Mouse (Mus musculus) kidney, postnatal 0 days (tissue): ENCODE data around the gene Cd96. TPM values are rescaled to one million over a fixed set of nuclear protein-coding genes. Genes with fewer than 3 reads are reported as not detected.

Experiments
- ATAC-seq: fragments of 200-750 bp; cut with Nextera tagmentation; replicated peaks from 2 replicates; pipeline ENCODE4 v1.8.0; 2017; ENCODE audit warnings: low read depth, moderate number of reproducible peaks, moderate TSS enrichment, moderate library complexity; ENCODE audit not compliant: low FRiP score
- DNase-seq: peaks from one replicate; pipeline ENCODE4 v3.0.0-alpha.2; 2016; ENCODE audit warnings: low spot score
- H3K27ac ChIP-seq: fragments of 300-500 bp; sonication (generic); 2 replicates; pipeline ENCODE4 v1.5.1; 2014; ENCODE audit warnings: mild to moderate bottlenecking
- H3K27me3 ChIP-seq: fragments of 300-500 bp; sonication (generic); 2 replicates; pipeline ENCODE4 v1.6.1; 2014; ENCODE audit warnings: low read length, mixed read lengths; ENCODE audit not compliant: insufficient read depth
- H3K36me3 ChIP-seq: fragments of 300-500 bp; sonication (generic); 2 replicates; pipeline ENCODE4 v1.6.1; 2014; ENCODE audit warnings: low read length, mixed read lengths; ENCODE audit not compliant: insufficient read depth
- H3K4me1 ChIP-seq: fragments of 300-500 bp; sonication (generic); replicated peaks from 2 replicates; pipeline ENCODE4 v1.6.1; 2014; ENCODE audit warnings: antibody characterized with exemption, low read length, mixed read lengths; ENCODE audit not compliant: insufficient read depth
- H3K4me2 ChIP-seq: fragments of 300-500 bp; sonication (generic); 2 replicates; pipeline ENCODE4 v1.6.1; 2014; ENCODE audit warnings: mild to moderate bottlenecking, low read length, moderate library complexity, mixed read lengths
- H3K4me3 ChIP-seq: fragments of 300-500 bp; sonication (generic); replicated peaks from 2 replicates; pipeline ENCODE4 v1.5.1; 2014; ENCODE audit warnings: low read depth, low read length
- H3K9ac ChIP-seq: fragments of 300-500 bp; sonication (generic); 2 replicates; pipeline ENCODE4 v1.6.1; 2014; ENCODE audit warnings: low read depth, low read length
- H3K9me3 ChIP-seq: fragments of 300-500 bp; sonication (generic); replicated peaks from 2 replicates; pipeline ENCODE4 v1.6.1; 2016; ENCODE audit warnings: low read length, inconsistent platforms, mixed read lengths
- CTCF ChIP-seq: IDR thresholded peaks from 2 replicates; pipeline ENCODE4 v1.5.1; 2016; ENCODE audit warnings: antibody characterized with exemption, low read depth, mild to moderate bottlenecking, moderate library complexity
- WGBS: fragments of 180-500 bp; shearing (Covaris S2); extraction: QIAGEN DNeasy Blood & Tissue Kit; methylation state at CpG from one replicate; pipeline ENCODE4 v1.1.7; 2014; 5-methylcytosine and 5-hydroxymethylcytosine counted together
- polyA plus RNA-seq: library from polyadenylated mRNA; unstranded; fragments of >200 nt; fragmentation: Nextera tagmentation; extraction: Ambion mirVana; gene quantifications from 2 replicates; pipeline ENCODE4 v1.2.1, GENCODE M21; 2015

The Cd96 gene
- polyA plus RNA-seq, 1 experiment from 2014 or later: not detected

- no peaks in the 10 kb centered on the region for H3K27me3 ChIP-seq
- peak within 1 kb of the TSS; percentile 56 for H3K9ac ChIP-seq
- H3K4me1 ChIP-seq: 0 out of 2 replicates have a peak, but pooled peaks cover 3% of the 10 kb centered on the region
- peak within 1 kb of the TSS; percentile 55 for H3K27ac ChIP-seq
- no peaks in the 10 kb centered on the region for H3K9me3 ChIP-seq
- WGBS: under 1% methylated on average over 38 of the region's 39 CpGs
- TF ChIP-seq CTCF: peak; percentile 38; the same call in 1 of the 2 replicates
- H3K4me2 ChIP-seq: peak within 1 kb of the TSS; percentile 80
- H3K4me3 ChIP-seq: peak within 1 kb of the TSS; percentile 43
- DNase-seq: peak; percentile 98
- peak; percentile 99 for ATAC-seq
- H3K36me3 ChIP-seq: no peaks in the 10 kb centered on the region
Measured at GRCm38 (mm10) chr16:46010153-46010905, 109.7 kb downstream of the Cd96 start, which contains the start of gene Plcxd2. TSS of gene Plcxd2 (minus strand) at chr16:46010218.

DNA sequence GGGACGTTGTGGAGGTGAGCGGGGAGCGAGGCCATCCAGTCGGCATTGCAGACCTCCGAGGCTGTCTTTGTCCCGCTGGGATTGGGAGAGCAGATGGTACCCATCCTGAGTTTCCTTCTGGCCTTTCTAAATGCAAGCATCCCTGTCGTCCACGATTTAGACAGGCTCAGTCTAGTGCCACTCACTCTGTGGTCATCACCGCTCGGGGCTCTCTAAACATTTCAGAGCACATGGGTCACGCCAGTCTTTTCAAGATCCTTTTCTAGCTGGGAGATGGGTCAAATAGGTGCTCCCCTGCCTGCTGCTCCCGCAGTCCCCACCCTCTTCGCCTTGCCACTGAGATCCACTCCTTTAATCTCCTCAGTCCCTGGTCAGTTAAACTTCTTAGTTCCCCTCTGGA is 110.3 kb downstream of the Cd96 start:
- no peaks in the 10 kb centered on the region for H3K36me3 ChIP-seq
- peak overlapping the region; percentile 80 for H3K4me2 ChIP-seq
- H3K9ac ChIP-seq: peak overlapping the region; percentile 53
- no peak overlapping the region for H3K27ac ChIP-seq
- no peaks in the 10 kb centered on the region for H3K9me3 ChIP-seq
- 0 out of 2 replicates have a peak, but pooled peaks cover 3% of the 10 kb centered on the region for H3K4me1 ChIP-seq
- DNase-seq (peak; percentile 16), ATAC-seq (no peak)
- under 1% methylated on average over 13 of the region's 13 CpGs for WGBS
- no peak for TF ChIP-seq CTCF
- H3K4me3 ChIP-seq: peak overlapping the region; percentile 43
- H3K27me3 ChIP-seq: no peaks in the 10 kb centered on the region

GRCm38 (mm10) chr16:46008766-46009165 is 111.3 kb downstream of the Cd96 start:
- Histone ChIP-seq H3K27me3 (no peaks in the 10 kb centered on the region), H3K4me3 (no peak overlapping the region), H3K9me3 (no peaks in the 10 kb centered on the region), H3K4me1 (0 out of 2 replicates have a peak, but pooled peaks cover 3% of the 10 kb centered on the region), H3K36me3 (no peaks in the 10 kb centered on the region), H3K4me2 (no peak overlapping the region), H3K9ac (no peak overlapping the region), H3K27ac (no peak overlapping the region)
- WGBS: 71% methylated on average over 3 of the region's 3 CpGs
- no peak for DNase-seq
- no peak for ATAC-seq
- no peak for TF ChIP-seq CTCF

DNA sequence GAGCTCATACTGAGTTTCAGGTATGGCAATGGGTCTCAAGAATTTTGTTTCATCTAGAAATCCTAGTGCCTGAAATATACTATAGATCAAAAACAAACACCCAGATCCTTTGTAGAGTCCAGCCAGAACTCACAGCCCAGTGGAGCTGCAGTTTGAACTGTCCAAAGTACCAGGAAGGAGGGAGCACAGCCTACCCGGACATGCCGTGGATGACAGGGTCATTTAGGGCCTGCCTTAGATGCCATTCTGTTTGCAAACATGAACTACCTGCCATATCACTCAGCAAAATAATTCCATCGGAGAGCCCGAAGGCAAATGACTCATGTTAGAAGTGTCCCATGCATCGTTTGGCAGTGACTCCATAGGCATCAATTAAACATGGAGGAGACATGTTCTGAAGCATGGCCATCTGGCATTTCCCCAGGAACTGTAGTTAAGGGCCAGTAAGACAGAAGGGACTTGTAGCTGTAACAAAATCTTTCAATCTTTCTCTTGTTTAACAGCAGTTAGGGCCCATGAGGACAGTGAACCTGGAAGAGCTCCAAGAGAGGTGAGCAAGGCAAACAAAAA is 111.9 kb downstream of the Cd96 start:
- ATAC-seq (no peak), DNase-seq (no peak)
- TF ChIP-seq CTCF: no peak
- no peaks in the 10 kb centered on the region for H3K36me3 ChIP-seq
- H3K9me3 ChIP-seq: no peaks in the 10 kb centered on the region
- H3K4me1 ChIP-seq: 0 out of 2 replicates have a peak, but pooled peaks cover 3% of the 10 kb centered on the region
- H3K4me3 ChIP-seq: no peak overlapping the region
- H3K9ac ChIP-seq: no peak overlapping the region
- H3K27ac ChIP-seq: no peak overlapping the region
- H3K4me2 ChIP-seq: no peak overlapping the region
- no peaks in the 10 kb centered on the region for H3K27me3 ChIP-seq
- 61% methylated on average over 5 of the region's 5 CpGs for WGBS

GRCm38 (mm10) chr16:46006261-46006660 is 113.8 kb downstream of the Cd96 start:
- Histone ChIP-seq H3K4me2 (no peak overlapping the region), H3K27ac (no peak overlapping the region), H3K9ac (no peak overlapping the region), H3K36me3 (no peaks in the 10 kb centered on the region), H3K27me3 (no peaks in the 10 kb centered on the region), H3K9me3 (no peaks in the 10 kb centered on the region), H3K4me3 (no peak overlapping the region), H3K4me1 (0 out of 2 replicates have a peak, but pooled peaks cover 3% of the 10 kb centered on the region)
- ATAC-seq: no peak
- TF ChIP-seq CTCF: no peak
- DNase-seq: no peak
- WGBS: 87% methylated on average over 10 of the region's 10 CpGs

DNA sequence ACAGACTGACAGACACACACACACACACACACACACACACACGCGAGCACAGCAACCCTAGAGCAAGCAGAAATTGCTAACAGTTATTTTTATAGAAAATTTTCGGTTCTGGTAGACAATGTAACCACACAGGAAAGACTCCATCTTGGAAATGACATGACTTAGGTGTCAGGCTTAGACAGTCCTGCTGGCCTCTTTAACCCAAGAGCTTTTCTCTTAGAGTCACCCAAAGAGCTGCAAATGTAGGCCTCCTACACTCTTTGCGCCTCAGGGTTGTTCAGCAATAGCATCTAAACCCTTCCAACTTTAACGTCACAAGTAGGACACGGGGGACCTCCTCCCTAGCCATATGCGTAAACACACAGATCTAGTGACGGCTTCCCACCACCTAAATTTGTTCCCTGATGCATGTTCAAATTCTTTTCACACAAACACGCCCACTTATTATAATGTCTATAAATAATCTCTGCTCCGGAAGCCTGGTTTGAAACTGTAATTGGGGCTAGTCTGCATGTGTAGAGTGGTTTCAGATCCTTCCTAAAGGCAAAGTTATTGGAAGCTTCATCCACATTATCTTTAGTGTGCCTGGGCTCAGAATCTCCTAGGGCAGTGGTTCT is 118.4 kb downstream of the Cd96 start:
- no peaks in the 10 kb centered on the region for H3K9me3 ChIP-seq
- 81% methylated on average over 10 of the region's 10 CpGs for WGBS
- H3K4me2 ChIP-seq: no peak overlapping the region
- ATAC-seq (no peak), DNase-seq (no peak)
- H3K4me3 ChIP-seq: no peak overlapping the region
- no peaks in the 10 kb centered on the region for H3K36me3 ChIP-seq
- no peaks in the 10 kb centered on the region for H3K4me1 ChIP-seq
- no peaks in the 10 kb centered on the region for H3K27me3 ChIP-seq
- no peak overlapping the region for H3K27ac ChIP-seq
- no peak for TF ChIP-seq CTCF
- H3K9ac ChIP-seq: no peak overlapping the region
